Mouse (Mus musculus) spleen, postnatal 14 days (tissue): ENCODE measurements around the gene Brpf3.
"Not testable (repeated sequence)": the region's sequence is repeated elsewhere in the genome, so short reads cannot be mapped to it uniquely, and the experiment has no call there.

Source experiments
- DNase-seq, 2 experiments: peaks; one replicate each; pipeline ENCODE4 v3.0.0; 2021 to 2022; ENCODE audit warnings: low spot score in 2 of 2

The Brpf3 gene

DNA sequence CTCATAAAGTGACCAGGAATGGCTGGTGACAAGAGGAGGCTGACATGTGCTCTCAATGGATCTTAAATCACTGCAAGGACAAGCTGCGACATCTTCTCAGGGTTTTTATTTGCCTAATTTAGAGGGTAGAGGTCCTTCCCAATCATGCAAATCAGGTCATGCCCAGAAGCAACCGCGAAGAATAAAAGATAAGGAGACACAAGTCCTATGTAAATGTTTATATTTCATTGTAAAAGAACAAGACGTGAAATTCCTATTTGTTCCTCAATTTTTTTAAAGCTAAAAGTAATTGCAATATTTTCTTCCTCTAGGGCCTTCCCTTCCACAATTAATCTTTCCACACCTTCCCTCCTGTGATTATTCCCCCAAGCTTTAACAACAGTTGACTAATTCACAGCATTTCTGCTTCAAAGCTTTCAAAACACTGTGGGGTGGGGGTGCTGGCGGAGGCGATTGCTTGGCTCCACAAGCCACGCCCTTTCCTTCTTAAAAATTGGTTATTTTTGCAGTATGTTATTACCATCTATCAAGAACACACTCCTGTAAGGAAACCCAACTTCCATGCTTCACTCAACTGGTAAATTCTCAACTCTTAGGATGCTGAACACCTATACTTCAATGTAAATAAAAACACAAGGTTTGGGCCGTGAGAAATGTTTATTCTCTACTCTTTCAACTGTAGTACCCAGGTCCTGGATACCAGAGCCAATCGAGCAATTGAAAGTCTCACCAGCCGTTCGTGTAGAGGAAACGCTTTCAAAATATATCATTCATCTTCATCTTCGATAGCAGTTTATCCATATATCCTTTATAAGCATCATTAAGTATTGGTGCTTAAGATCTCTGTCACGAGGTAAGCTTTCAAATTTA, 1.4 kb upstream of the Brpf3 start:
- peak in 1 of 2 experiments; percentile 36 for DNase-seq

DNA sequence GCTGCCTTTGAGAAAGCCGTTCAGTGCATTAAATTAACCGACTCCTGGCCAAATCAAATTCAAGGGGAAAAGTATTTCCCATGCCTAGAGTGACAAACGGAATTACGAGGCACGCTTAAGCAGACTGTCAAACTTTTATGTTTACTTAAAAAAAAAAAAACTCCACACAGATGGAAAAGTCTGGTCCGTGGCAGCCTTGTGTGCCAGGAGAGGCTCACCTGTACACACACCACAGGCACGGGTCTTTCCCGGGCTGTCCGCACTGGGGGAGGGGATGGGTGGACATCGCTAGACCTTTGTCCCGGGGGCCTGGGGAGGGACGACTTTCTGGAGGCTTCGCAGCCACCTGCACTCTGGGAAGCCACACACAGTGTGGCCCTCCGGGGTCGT, 614 bp upstream of the Brpf3 start:
- no peak for DNase-seq

DNA sequence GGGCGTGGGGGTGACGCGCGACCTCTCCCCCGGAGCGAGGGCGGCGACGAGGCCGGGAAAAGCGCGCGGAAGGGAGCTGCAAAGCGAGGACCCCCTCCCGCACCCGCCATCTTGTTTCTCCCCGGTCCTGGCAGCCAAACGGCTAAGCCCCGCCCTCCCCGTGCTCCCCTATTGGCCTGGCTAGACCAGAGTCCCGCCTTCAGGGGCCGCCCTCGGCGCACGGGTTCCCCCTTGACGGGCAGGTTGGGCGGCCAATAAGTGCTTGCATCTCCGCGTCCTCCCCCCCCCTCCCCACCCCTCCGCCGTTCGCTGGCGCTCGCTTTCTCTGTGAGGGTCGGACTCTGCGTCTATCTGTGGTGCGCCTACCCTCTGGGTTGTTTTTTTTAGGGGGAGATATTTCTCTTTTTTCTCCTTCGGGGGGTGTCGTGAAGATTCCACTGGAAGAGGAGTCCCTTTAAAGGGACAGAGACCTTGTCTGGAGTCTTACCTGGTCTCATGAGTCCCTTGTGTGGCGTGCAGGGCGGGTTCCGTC, 650 bp downstream of the Brpf3 start:
- peak; percentile 100 for DNase-seq

DNA sequence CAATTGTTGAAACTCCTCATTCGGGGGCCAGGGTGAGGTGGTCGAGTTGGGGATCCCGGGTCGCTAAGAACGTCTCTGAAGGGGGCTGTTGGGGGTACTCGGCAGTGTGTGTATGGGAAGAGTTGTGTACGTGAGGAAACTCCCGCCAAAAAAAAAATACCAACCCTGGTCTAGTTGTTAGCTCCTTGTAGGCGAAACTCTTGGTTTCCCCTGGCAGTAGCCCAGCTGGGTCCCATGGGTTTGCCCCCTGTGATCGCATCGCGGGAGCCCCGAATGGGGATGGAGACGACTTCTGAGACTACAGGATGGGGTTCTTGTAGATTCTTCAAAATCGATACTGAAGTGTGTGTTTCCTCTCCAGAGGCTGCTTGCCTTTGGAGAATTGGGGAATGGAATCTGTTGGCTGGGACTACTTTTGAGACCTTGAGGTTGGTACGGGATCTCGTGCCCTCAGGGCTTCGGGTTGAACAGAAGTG, 1.2 kb downstream of the Brpf3 start:
- DNase-seq: no peak

DNA sequence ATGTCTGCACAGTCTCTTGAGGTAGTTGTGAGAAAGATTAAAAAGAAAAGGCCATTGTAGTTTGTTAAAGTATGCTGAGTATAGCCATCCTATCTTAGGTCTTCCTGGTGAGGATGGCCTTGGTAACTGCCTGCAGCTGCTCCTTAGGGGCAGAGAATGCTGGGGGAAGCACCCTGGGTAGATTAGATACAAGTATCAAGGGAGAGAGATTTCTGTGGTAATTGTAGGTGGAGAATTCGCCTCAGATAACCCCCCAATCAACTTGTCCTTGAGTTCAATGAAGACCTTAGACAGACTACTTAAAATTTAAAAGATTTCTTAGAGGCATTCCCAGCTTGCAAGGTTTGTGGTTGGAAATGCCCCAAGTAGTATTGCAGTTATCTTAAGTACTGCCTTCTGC, 2.4 kb downstream of the Brpf3 start:
- no peak for DNase-seq

DNA sequence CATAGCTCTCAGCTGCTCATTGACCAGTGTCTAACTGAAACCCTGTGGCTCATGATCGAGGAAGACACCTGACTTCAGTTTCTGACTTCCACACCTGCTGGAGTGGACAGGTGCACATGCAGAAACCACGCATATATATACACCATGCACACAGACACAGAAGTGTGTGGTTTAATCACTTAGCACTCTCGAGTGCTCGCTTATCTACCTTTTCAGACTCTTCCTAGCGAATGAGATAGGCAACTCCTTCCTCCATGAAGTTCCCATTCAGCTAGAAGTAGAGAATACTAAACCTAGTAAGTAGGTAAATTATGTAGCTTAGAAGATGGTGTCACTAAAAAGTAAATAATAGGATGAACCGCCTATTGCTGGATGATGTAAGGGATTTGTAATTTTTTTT, 4.1 kb downstream of the Brpf3 start:
- DNase-seq: no peak

DNA sequence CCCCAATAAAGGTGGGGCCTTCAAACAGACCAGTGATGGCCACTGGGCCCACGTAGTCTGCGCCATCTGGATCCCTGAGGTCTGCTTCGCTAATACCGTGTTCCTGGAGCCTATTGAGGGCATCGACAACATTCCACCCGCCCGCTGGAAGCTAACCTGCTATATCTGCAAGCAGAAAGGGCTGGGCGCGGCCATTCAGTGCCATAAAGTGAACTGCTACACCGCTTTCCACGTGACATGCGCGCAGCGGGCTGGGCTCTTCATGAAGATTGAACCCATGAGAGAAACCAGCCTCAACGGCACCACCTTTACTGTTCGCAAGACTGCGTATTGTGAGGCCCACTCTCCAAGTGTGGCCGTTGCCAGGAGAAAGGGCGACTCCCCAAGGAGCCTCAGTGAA, 5.9 kb downstream of the Brpf3 start:
- DNase-seq: no peak

DNA sequence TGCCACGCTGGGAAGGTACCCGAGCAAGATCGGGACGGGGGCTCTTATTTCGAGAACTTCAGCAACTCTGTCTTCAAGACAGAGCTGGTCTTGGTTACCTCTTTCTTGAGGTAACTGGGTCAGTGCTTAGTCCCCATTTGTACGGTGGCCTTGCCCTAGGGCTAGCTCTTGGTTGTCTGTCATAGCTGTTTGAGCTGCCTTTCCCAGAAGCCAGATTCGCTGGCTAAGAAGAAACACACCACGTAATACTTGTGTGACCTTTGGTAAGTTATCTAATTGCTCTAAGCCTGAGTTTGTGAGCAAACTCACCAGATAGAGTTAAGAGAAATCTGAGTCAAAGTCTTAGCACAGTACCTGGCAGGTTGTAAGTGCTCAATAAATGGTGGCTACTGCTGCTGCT, 7.8 kb downstream of the Brpf3 start:
- no peak for DNase-seq

DNA sequence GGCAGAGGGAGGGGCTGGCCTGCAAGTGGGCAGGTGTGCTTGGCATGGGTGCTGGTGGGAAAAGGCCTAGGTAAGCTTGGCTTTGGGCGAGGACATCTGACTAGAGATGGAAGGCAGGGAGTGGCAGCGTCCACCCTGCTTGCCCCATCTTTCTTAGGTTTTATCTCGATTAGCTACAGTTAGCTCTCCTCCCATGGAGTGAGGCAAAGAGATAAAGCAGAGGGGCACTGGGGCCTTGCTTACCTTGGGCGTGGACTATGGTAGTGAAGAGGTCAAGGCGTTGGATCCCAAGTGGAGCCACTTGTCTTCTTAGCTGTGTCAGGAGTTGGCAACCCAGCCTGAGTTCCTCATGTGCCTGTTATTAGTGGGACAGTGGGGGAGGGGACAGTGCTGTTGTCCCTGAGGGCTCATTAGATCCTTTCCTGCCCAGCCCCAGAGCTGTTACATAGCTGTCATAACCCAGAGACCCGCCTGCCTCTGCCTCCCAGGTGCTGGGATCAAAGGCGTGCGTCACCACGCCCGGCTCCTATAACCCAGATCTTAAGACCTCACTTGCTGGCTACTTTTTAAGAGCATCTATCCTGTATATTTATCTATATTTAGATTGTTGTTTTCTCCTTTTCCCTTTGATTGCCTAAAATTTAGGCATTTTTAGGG, 8.4 kb downstream of the Brpf3 start:
- DNase-seq: no peak

DNA sequence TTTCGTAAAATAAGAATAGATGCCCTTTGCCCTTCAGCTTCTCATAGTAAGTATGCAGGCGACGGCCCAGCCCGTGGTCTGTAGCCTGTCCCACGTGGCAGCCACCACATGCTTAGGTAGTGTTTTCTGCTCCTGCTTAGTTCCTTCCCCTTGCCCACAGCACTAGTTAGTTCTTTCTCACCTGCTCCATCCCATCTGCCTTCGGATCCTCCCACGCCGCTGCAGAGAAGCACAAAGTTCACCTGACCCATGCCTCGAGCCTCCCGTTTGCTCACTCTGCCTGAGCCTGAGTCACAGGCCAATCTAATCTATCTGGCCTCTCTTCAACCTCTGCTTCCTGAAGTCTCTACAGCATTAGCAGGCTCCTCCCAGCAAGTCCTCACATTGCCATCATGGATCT, 11.5 kb downstream of the Brpf3 start:
- DNase-seq: no peak

DNA sequence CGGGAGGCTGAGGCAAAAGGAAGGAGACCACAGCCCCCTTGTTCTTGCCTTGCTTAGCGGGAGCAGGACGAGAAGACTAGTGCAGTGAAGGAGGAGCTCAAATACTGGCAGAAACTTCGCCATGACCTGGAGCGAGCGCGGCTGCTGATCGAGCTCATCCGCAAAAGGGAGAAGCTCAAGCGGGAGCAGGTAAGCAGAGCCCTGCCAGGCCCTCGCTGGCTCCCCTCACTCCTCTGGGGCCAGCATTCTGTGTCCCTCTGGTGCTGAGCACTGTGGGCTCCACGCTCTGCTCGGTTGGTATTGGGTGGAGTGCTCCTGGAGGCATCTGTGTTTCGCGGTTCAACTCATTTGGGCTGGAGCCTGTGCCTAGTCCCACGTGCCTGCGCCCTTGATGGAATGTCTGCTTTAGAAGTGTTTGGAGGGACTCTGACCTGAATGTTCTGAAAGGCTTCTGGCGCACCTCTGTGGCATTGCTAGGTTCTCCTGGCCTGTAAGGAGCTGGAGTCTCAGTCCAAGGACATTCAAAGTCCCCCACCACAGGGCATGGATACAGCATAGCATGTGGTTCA, 13.7 kb downstream of the Brpf3 start:
- DNase-seq: no peak

DNA sequence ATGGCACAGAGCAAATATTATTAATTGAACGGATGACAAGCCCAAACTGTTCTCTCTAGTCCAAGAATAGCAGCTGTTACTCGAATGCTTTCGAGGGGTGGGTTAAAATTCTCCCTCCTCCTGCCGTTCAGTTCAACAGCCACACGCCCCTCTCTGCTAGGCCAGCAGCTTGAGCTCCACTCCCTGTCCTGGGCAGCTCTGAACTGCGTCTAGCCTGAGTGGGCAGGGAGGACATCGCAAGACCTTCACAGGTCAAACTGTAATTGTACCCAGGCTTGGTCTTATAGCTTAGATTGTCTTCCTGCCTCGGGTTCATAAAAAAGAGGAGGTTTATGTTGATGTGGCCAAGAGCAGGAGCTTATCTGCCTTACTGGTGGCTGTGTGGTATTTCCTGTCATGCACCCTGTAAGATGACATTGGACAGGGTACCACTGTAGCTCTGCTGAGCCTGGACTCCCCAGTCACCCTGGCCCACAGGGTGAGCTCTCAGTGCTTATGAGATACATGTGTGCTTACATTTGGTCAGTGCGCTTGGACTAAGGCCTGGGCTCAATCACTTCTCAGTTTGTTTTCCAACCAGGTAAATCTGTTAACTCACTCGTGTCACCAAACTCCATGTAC, 14.6 kb downstream of the Brpf3 start:
- DNase-seq: no peak

DNA sequence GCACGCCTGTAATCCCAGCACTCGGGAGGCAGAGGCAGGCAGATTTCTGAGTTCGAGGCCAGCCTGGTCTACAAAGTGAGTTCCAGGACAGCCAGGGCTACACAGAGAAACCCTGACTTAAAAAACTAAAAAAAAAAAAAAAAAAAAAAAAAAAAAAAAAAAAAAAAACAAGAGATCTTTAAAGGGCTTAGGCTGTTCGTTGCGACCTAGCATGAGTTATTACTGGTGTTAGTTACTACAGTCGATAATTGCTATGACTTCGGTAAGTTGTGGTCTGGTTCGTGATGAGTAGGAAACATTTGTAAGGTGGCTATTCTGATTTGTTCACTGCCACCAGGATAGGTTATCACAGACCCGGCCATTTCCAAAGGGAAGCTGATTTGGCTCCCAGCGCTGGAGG, 15.4 kb downstream of the Brpf3 start:
- DNase-seq: not testable (repeated sequence)

DNA sequence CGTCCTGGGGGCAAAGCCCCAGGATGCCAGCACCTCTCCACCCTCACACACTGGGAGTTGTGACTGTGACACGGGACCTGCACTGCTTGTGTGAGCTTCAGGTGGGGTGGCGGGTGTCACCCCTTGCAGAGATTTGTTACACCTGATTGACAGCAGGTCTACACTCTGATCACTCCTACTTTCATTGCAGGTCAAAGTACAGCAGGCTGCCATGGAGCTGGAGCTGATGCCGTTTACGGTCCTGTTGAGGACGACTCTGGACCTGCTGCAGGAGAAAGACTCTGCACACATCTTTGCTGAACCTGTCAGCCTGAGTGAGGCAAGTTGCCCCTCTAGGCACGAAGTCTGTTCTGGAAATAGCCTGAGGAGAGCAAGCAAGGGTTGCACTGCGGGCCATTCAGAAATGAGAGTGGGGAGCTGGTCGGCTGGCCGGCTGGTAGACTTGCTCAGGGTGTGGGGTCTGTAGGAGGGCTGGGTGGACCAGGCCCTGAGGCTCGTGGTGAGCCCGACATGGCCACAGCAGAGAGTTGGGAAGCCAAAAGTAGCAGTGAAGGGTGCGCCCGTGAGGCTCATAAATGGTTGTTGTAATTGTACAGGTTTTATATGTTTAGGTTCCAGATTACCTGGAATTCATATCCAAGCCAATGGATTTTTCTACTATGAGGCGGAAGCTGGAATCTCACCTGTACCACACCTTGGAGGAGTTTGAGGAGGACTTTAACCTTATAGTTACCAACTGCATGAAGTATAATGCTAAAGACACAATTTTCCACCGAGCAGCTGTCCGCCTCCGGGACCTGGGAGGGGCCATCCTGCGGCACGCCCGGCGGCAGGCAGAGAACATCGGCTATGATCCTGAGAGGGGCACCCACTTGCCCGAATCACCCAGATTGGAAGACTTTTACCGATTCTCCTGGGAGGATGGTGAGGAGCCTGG, 16.3 kb downstream of the Brpf3 start:
- DNase-seq: no peak

DNA sequence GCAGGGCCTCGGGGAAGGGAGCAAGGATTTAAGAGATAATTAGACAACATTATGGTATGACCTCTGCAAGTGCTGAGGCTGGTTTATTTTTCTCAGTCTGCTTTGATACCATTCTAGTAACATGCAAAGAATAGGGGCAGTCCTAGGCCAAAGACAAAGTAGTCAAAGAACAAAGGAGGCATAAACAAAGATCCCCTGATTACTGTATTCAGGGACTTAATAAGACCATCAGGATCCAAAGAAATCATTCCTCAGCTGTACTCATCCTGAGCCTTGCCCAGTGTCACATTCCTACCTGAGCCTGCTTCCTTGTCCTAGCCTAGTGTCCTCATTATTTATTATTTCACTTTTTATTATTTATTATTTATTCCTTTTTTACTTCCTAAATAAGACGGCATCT, 19.3 kb downstream of the Brpf3 start:
- no peak for DNase-seq

DNA sequence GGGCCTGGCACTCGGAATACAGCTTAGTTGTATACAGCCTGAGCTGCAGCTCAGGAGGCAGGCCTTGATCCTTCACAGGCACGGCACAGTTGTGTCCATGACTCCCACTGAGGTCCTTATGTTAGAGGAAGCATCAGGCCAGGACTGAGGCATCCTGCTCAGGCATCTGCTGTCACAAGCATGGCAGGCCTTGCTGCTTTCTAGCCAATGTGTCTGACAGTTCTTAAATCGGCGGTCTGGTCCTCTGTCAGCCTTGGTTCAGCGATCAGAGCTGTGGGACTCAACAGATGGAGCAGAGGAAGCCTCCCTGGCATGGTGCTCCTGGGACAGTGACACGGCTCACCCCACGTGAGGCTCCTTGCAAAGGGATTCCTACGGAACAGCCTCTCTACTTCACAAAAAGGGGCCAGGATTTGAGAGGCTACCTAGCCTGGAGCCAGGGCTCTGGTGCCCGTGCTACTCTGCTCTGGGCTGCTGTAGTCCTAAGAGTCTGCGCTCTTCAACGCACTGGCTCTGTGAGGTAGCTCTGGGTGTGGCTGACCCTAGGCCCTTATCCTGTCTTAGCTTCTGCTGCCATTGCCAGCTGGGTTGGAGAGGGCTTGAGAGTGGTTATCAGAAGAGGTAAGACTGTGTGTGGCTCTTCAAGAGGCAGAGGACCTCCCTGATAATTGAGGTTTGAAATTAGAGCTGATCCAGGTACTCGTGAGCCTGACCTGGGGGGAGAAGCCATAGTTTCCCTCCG, 22.3 kb downstream of the Brpf3 start:
- peak; percentile 57 for DNase-seq

DNA sequence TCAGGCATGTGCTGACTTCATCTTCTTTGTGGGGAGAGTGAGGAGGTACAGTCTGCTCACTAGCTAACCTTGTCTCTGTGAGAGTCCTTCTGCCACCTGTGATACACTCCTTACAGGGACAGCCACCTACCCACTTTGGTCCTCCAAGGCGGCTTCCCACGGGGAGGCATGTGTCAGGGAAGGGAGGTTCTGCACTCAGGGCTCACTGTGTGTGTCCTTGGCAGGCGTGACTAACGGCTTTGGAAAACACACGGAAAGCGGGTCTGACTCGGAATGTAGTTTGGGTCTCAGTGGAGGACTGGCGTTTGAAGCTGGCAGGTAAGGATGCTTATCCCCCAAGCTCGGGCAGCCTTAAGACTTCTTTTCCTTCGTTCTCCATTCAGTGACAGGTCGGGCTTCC, 22.9 kb downstream of the Brpf3 start:
- DNase-seq: no peak

DNA sequence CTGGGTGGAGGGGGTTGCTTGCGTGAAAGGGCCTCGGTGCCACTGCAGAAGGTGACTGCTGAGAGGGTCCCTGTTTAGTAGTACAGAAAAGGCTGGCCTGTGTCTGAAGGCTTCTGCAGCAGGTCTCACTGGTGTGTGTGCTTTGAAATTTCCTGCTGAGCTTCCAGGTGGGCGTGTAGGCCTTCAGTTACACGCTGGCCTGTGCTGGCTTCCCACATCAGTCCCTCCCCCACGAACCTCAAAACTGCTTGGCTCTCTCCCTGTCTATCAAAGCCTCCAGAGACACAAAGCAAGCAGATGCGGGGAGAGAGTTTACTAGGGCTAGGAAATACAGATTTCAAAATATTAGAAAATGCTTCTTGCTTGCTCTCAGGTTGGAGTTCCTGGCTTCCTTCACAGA, 24.0 kb downstream of the Brpf3 start:
- no peak for DNase-seq

DNA sequence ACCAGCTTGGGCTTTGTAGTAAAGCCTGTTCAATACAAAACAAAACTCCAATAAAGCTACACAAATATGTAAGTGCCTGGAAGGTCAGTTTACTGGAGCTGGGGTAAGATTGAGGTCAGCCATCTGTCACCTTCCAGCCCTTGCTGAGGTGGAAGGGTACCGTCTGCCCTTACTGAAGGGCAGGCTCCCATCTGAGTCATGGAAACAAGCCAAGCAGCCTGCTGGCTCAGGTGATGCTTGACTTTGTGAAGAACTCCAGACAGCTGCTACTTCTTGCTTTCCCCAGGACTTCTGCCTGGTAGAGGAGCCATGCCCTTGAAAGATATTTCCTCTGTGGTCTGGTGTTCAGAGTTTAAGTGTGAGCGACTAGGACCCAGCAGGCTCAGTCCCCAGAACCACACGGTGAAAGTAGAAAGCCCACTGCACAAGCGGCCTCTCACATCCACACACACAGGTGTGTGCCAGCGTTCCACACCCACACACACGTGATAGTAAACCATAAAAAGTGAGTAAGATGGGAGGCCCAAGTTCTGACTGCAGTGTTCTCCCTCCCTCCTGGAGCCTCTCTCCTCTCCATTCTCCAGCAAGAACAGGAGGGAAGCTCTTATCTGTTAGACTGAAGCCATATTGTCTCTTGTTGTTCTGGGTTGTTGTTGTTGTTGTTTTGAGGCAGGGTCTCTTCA, 24.6 kb downstream of the Brpf3 start:
- no peak for DNase-seq
